Mouse (Mus musculus) ovary, postnatal 14 days (tissue): ENCODE data around the gene Ncs1.

Source experiments
- DNase-seq: peaks from one replicate; pipeline ENCODE4 v3.0.0; 2022; ENCODE audit warnings: low spot score

The Ncs1 gene

GRCm38 (mm10) chr2:31245051-31245450 is 572 bp upstream of the Ncs1 start:
- DNase-seq = no peak

GRCm38 (mm10) chr2:31246251-31246971 is 788 bp downstream of the Ncs1 start:
- DNase-seq = no peak

GRCm38 (mm10) chr2:31248856-31249255 is 3.2 kb downstream of the Ncs1 start:
- no peak for DNase-seq

GRCm38 (mm10) chr2:31252167-31252566 is 6.5 kb downstream of the Ncs1 start:
- DNase-seq = no peak

- DNase-seq = no peak
These were observed 7.8 kb downstream of the Ncs1 start for GRCm38 (mm10) chr2:31253463-31253862.

GRCm38 (mm10) chr2:31254806-31255205 is 9.2 kb downstream of the Ncs1 start:
- no peak for DNase-seq

GRCm38 (mm10) chr2:31255952-31256938 is 10.6 kb downstream of the Ncs1 start:
- DNase-seq = peak; percentile 41

- no peak for DNase-seq
These were observed 11.5 kb downstream of the Ncs1 start for GRCm38 (mm10) chr2:31257096-31257495.

- peak; percentile 62 for DNase-seq
These were observed 13.2 kb downstream of the Ncs1 start for GRCm38 (mm10) chr2:31258609-31259366.

- DNase-seq = no peak
These were observed 13.8 kb downstream of the Ncs1 start for GRCm38 (mm10) chr2:31259367-31259920.

- DNase-seq = no peak
These were observed 14.9 kb downstream of the Ncs1 start for GRCm38 (mm10) chr2:31260549-31260948.

- no peak for DNase-seq
These were observed 17.4 kb downstream of the Ncs1 start for GRCm38 (mm10) chr2:31263039-31263461.

GRCm38 (mm10) chr2:31263746-31264378 is 18.2 kb downstream of the Ncs1 start:
- peak; percentile 49 for DNase-seq

GRCm38 (mm10) chr2:31267447-31267846 is 21.8 kb downstream of the Ncs1 start:
- DNase-seq = no peak

- DNase-seq = no peak
These were observed 23.0 kb downstream of the Ncs1 start for GRCm38 (mm10) chr2:31268631-31269030.

GRCm38 (mm10) chr2:31269188-31269587 is 23.6 kb downstream of the Ncs1 start:
- DNase-seq = no peak

GRCm38 (mm10) chr2:31269847-31270246 is 24.2 kb downstream of the Ncs1 start:
- DNase-seq = no peak

- no peak for DNase-seq
These were observed 24.8 kb downstream of the Ncs1 start for GRCm38 (mm10) chr2:31270470-31270869.

GRCm38 (mm10) chr2:31271071-31271470 is 25.4 kb downstream of the Ncs1 start:
- DNase-seq = no peak

GRCm38 (mm10) chr2:31274993-31275392 is 29.4 kb downstream of the Ncs1 start:
- DNase-seq = no peak

- no peak for DNase-seq
These were observed 32.2 kb downstream of the Ncs1 start for GRCm38 (mm10) chr2:31277810-31278209.
